Mouse (Mus musculus) T-helper 17 cell (primary cell): ENCODE data around the gene Dgkz.

Experiments used
- in situ Hi-C, 2 experiments: fragments of 300-600 bp; cut with MboI, MseI; formaldehyde crosslinking; loops; 1 replicate in 1 of 2; 2 replicates in 1 of 2; pipeline ENCODE4 v1.15.1; 2025; ENCODE audit warnings: high pct_unique_total_duplicates in 2 of 2

Gene Dgkz

GRCm38 (mm10) chr2:91961901-91962761 lies 13.5 kb downstream of the Dgkz start:
- in situ Hi-C loops: loop anchor here (25.0 kb wide), 2 partner anchors 1425 to 1475 kb away; no protein-coding TSS in a partner anchor

- in situ Hi-C loops: loop anchor here (25.0 kb wide), 2 partner anchors 1423 to 1477 kb away; no protein-coding TSS in a partner anchor
Measured at GRCm38 (mm10) chr2:91960459-91960858, 15.2 kb downstream of the Dgkz start.

- in situ Hi-C loops: loop anchor here (25.0 kb wide), 2 partner anchors 1422 to 1478 kb away; no protein-coding TSS in a partner anchor
Measured at GRCm38 (mm10) chr2:91959544-91960410, 15.9 kb downstream of the Dgkz start.

- in situ Hi-C loops: loop anchor here (25.0 kb wide), 2 partner anchors 1422 to 1478 kb away; no protein-coding TSS in a partner anchor
Measured at GRCm38 (mm10) chr2:91958701-91959457, 16.8 kb downstream of the Dgkz start.

- in situ Hi-C loops: loop anchor here (25.0 kb wide), 2 partner anchors 1421 to 1479 kb away; no protein-coding TSS in a partner anchor
Measured at GRCm38 (mm10) chr2:91958049-91958448, 17.6 kb downstream of the Dgkz start.

GRCm38 (mm10) chr2:91957096-91957495 lies 18.6 kb downstream of the Dgkz start:
- in situ Hi-C loops: loop anchor here (25.0 kb wide), 2 partner anchors 1420 to 1480 kb away; no protein-coding TSS in a partner anchor

- in situ Hi-C loops: loop anchor here (25.0 kb wide), 2 partner anchors 1419 to 1481 kb away; no protein-coding TSS in a partner anchor
Measured at GRCm38 (mm10) chr2:91955875-91956274, 19.8 kb downstream of the Dgkz start.

GRCm38 (mm10) chr2:91955121-91955591 lies 20.5 kb downstream of the Dgkz start:
- in situ Hi-C loops: loop anchor here (25.0 kb wide), 2 partner anchors 1418 to 1482 kb away; no protein-coding TSS in a partner anchor

GRCm38 (mm10) chr2:91953825-91954224 lies 21.8 kb downstream of the Dgkz start:
- in situ Hi-C loops: loop anchor here (25.0 kb wide), 2 partner anchors 1417 to 1483 kb away; no protein-coding TSS in a partner anchor

GRCm38 (mm10) chr2:91950275-91951085 lies 25.2 kb downstream of the Dgkz start:
- in situ Hi-C loops: loop anchor here (25.0 kb wide), 2 partner anchors 1413 to 1487 kb away; no protein-coding TSS in a partner anchor

GRCm38 (mm10) chr2:91949411-91950274 lies 26.0 kb downstream of the Dgkz start:
- in situ Hi-C loops: loop anchor here (25.0 kb wide), 2 partner anchors 1412 to 1488 kb away; no protein-coding TSS in a partner anchor

GRCm38 (mm10) chr2:91948792-91949241 lies 26.8 kb downstream of the Dgkz start:
- in situ Hi-C loops: no loop called here

GRCm38 (mm10) chr2:91948151-91948509 lies 27.5 kb downstream of the Dgkz start:
- in situ Hi-C loops: no loop called here

GRCm38 (mm10) chr2:91947397-91948150 lies 28.1 kb downstream of the Dgkz start:
- in situ Hi-C loops: no loop called here

- in situ Hi-C loops: no loop called here
Measured at GRCm38 (mm10) chr2:91946836-91947235, 28.8 kb downstream of the Dgkz start.

- in situ Hi-C loops: no loop called here
Measured at GRCm38 (mm10) chr2:91945483-91945882, 30.2 kb downstream of the Dgkz start, which contains the start of gene Gm9821. TSS of gene Gm9821 (plus strand) at chr2:91945703.

GRCm38 (mm10) chr2:91944170-91944950 lies 31.3 kb downstream of the Dgkz start:
- in situ Hi-C loops: no loop called here
